ENCODE assay signal across 25 mouse cellular contexts in genomic region chr2:39082706-39083105, GRCm38 (mm10). TPM values are rescaled to one million over a fixed set of nuclear protein-coding genes. Genes with fewer than 3 reads are reported as not detected.
DNase-seq lines count a peak whose midpoint lies in the region; ATAC-seq and TF ChIP-seq lines count a peak whose summit lies in the region.
"Had no signal": no experiment of that assay in that cellular context is flagged by ENCODE, and none has a peak within 500 bp of the region (broad histone marks: within the 10 kb centered on the region; RNA-seq: fewer than 3 reads in every experiment).

No protein-coding gene starts in this region.

- TF ChIP-seq POLR2A in kidney, adult 2 months (IDR thresholded peaks at IDR 0.05; ENCODE audit: low read depth, low read length), result no peak

- no peak overlapping the region for H3K27ac ChIP-seq in kidney, adult 2 months (ENCODE audit: insufficient read depth, low read depth, low read length)
- H3K27ac ChIP-seq in kidney, embryonic 15.5 days, result no peak overlapping the region
- no peak overlapping the region for H3K27ac ChIP-seq in kidney, embryonic 16.5 days (ENCODE audit: low read length)
- H3K27ac ChIP-seq in hindbrain, embryonic 11.5 days (ENCODE audit: low read depth, low read length), result no peak overlapping the region
- H3K27ac ChIP-seq: embryonic facial prominence, embryonic 10.5 days; embryonic facial prominence, embryonic 12.5 days; forebrain, embryonic 13.5 days had no signal

- no peaks in the 10 kb centered on the region for H3K9me3 ChIP-seq in kidney, embryonic 15.5 days (replicated peaks)
- H3K9me3 ChIP-seq in kidney, embryonic 16.5 days (ENCODE audit: low read length), result no peaks in the 10 kb centered on the region
- H3K9me3 ChIP-seq in hindbrain, embryonic 11.5 days (ENCODE audit: control insufficient read depth, low read length), result no peaks in the 10 kb centered on the region
- H3K9me3 ChIP-seq: embryonic facial prominence, embryonic 10.5 days; embryonic facial prominence, embryonic 12.5 days; forebrain, embryonic 13.5 days; G1E had no signal

- DNase-seq in kidney, adult 11 months, result peak; percentile 6
- no peak for DNase-seq in kidney, postnatal 4 days
- peak; percentile 52 for DNase-seq in kidney, adult 2 months
- peak; percentile 62 for DNase-seq in kidney, adult 9 months
- no peak for DNase-seq in kidney, postnatal 14 days
- no peak for DNase-seq in hindbrain, embryonic 11.5 days (ENCODE audit: low spot score)
- DNase-seq: adrenal gland, adult 8-10 months; adrenal gland, postnatal 14 days; adrenal gland, postnatal 36 days; B cell, adult 2 months; cerebellum, adult 11-12 months; cerebellum, adult 2 months; cerebellum, adult 9-10 months; cerebellum, postnatal 10 days; cerebellum, postnatal 25 days had no signal

- no peaks in the 10 kb centered on the region for H3K27me3 ChIP-seq in kidney, adult 2 months (replicated peaks; ENCODE audit: control insufficient read depth, insufficient read depth, low read length)
- H3K27me3 ChIP-seq in kidney, embryonic 15.5 days, result no peaks in the 10 kb centered on the region
- H3K27me3 ChIP-seq in kidney, embryonic 16.5 days (ENCODE audit: insufficient read depth, low read length), result no peaks in the 10 kb centered on the region
- no peaks in the 10 kb centered on the region for H3K27me3 ChIP-seq in hindbrain, embryonic 11.5 days (ENCODE audit: control insufficient read depth, insufficient read depth, low read length)
- H3K27me3 ChIP-seq: CH12.LX; embryonic facial prominence, embryonic 12.5 days; forebrain, embryonic 13.5 days; Patski had no signal

- no peaks in the 10 kb centered on the region for H3K36me3 ChIP-seq in kidney, adult 2 months (ENCODE audit: control insufficient read depth, insufficient read depth, low read length)
- H3K36me3 ChIP-seq in kidney, embryonic 15.5 days, result peaks cover 66% of the 10 kb centered on the region
- peaks cover 16% of the 10 kb centered on the region; the same call in 1 of the 2 replicates for H3K36me3 ChIP-seq in kidney, embryonic 16.5 days (ENCODE audit: insufficient read depth, low read length)
- H3K36me3 ChIP-seq in hindbrain, embryonic 11.5 days (ENCODE audit: control insufficient read depth, insufficient read depth, low read length), result no peaks in the 10 kb centered on the region

- no peak for TF ChIP-seq CTCF in kidney, adult 2 months (conservative IDR thresholded peaks at IDR 0.05; ENCODE audit: insufficient read depth, insufficient read length, low read depth, low read length)

- WGBS in kidney, adult 2 months, result 62% methylated on average over 3 of the region's 3 CpGs
- WGBS in kidney, embryonic 15.5 days, result 86% methylated on average over 3 of the region's 3 CpGs
- WGBS in kidney, embryonic 16.5 days, result 86% methylated on average over 3 of the region's 3 CpGs
- WGBS in hindbrain, embryonic 11.5 days, result 81% methylated on average over 3 of the region's 3 CpGs

- no peak overlapping the region for H3K4me2 ChIP-seq in kidney, embryonic 15.5 days
- H3K4me2 ChIP-seq in kidney, embryonic 16.5 days (replicated peaks; ENCODE audit: low read depth, low read length), result no peak overlapping the region
- H3K4me2 ChIP-seq in hindbrain, embryonic 11.5 days (replicated peaks; ENCODE audit: low read depth, low read length), result no peak overlapping the region
- H3K4me2 ChIP-seq: embryonic facial prominence, embryonic 12.5 days; forebrain, embryonic 13.5 days had no signal

- no peak for ATAC-seq in kidney, embryonic 15.5 days (replicated peaks; ENCODE audit: low FRiP score)
- ATAC-seq in kidney, embryonic 16.5 days (ENCODE audit: low FRiP score, low TSS enrichment), result 0 out of 2 replicates have a peak, but pooled peaks have one; percentile 27
- ATAC-seq in hindbrain, embryonic 11.5 days (ENCODE audit: low FRiP score), result no peak
- ATAC-seq: activated CD4-positive, CD25-positive, alpha-beta regulatory T cell, adult 4 months; CD4-positive, CD25-positive, alpha-beta regulatory T cell, adult 4 months; forebrain, embryonic 13.5 days; Patski had no signal

- no peaks in the 10 kb centered on the region; the same call in 1 of the 2 replicates for H3K4me1 ChIP-seq in kidney, adult 2 months (ENCODE audit: control insufficient read depth, insufficient read depth, low read length)
- H3K4me1 ChIP-seq in kidney, embryonic 15.5 days, result no peaks in the 10 kb centered on the region
- H3K4me1 ChIP-seq in kidney, embryonic 16.5 days (ENCODE audit: insufficient read depth, low read length), result no peaks in the 10 kb centered on the region
- H3K4me1 ChIP-seq in hindbrain, embryonic 11.5 days (replicated peaks; ENCODE audit: control insufficient read depth, insufficient read depth, low read length), result no peaks in the 10 kb centered on the region
- H3K4me1 ChIP-seq: embryonic facial prominence, embryonic 10.5 days; embryonic facial prominence, embryonic 12.5 days; forebrain, embryonic 13.5 days had no signal

- no peak overlapping the region for H3K4me3 ChIP-seq in kidney, adult 2 months (ENCODE audit: insufficient read depth, low read depth, low read length)
- H3K4me3 ChIP-seq in kidney, embryonic 15.5 days (replicated peaks), result no peak overlapping the region
- no peak overlapping the region for H3K4me3 ChIP-seq in kidney, embryonic 16.5 days (ENCODE audit: low read length)
- no peak overlapping the region for H3K4me3 ChIP-seq in hindbrain, embryonic 11.5 days (ENCODE audit: low read depth, low read length)
- H3K4me3 ChIP-seq: embryonic facial prominence, embryonic 10.5 days; embryonic facial prominence, embryonic 12.5 days; forebrain, embryonic 13.5 days had no signal

- no peak overlapping the region for H3K9ac ChIP-seq in kidney, embryonic 15.5 days
- no peak overlapping the region for H3K9ac ChIP-seq in kidney, embryonic 16.5 days (replicated peaks; ENCODE audit: low read length)
- H3K9ac ChIP-seq in hindbrain, embryonic 11.5 days (ENCODE audit: low read depth, low read length), result no peak overlapping the region
- H3K9ac ChIP-seq: embryonic facial prominence, embryonic 12.5 days; forebrain, embryonic 13.5 days had no signal

RNA-seq across cellular contexts. Expression of gene Golga1, which starts 17.4 kb away (rescaled TPM):
- polyA plus RNA-seq in kidney, adult 2 months (2012; rRNA removed), result 10.5 and 11.3 TPM in 2 replicates
- 23.5 and 28.4 TPM in 2 replicates for polyA plus RNA-seq in kidney, embryonic 15.5 days (2015; fragmentation: Nextera tagmentation; extraction: Ambion mirVana)
- polyA plus RNA-seq in kidney, embryonic 16.5 days (2015; fragmentation: Nextera tagmentation; extraction: Ambion mirVana), result 25.8 and 27.2 TPM in 2 replicates
- 32.9 and 37.3 TPM in 2 replicates for polyA plus RNA-seq in hindbrain, embryonic 11.5 days (2014; fragmentation: Nextera tagmentation; extraction: Ambion mirVana)

Comparison
In these comparisons a context has a peak if more than half of its experiments do, and no peak if none do; other contexts are left out.
1. DNase-seq: peak in kidney, adult 11 months (single experiment), kidney, adult 2 months (single experiment) and kidney, adult 9 months (single experiment); none in kidney, postnatal 4 days (0 of 2), kidney, postnatal 14 days (single experiment) and hindbrain, embryonic 11.5 days (single experiment).